Mouse (Mus musculus) ES-E14 (cell line): ENCODE data around the gene Cyp2u1.

Experiments used
- CHD2 ChIP-seq: IDR thresholded peaks from 2 replicates; pipeline ENCODE4 v1.6.1; 2014; ENCODE audit warnings: mild to moderate bottlenecking, low read depth, low read length, inconsistent platforms
- HCFC1 ChIP-seq: IDR thresholded peaks from 2 replicates; pipeline ENCODE4 v1.6.1; 2012; ENCODE audit warnings: low read length, inconsistent platforms, borderline replicate concordance; ENCODE audit not compliant: insufficient read depth
- ZC3H11A ChIP-seq: IDR thresholded peaks from 2 replicates; pipeline ENCODE4 v1.6.1; 2012; ENCODE audit warnings: low read depth, mild to moderate bottlenecking, inconsistent platforms, low read length, borderline replicate concordance

- TF ChIP-seq CHD2 (no peak), ZC3H11A (no peak), HCFC1 (no peak)
Measured at GRCm38 (mm10) chr3:131299078-131299477, 3.9 kb downstream of the Cyp2u1 start.
